17 mouse cellular contexts compared by ENCODE assay signal in the genomic region with DNA sequence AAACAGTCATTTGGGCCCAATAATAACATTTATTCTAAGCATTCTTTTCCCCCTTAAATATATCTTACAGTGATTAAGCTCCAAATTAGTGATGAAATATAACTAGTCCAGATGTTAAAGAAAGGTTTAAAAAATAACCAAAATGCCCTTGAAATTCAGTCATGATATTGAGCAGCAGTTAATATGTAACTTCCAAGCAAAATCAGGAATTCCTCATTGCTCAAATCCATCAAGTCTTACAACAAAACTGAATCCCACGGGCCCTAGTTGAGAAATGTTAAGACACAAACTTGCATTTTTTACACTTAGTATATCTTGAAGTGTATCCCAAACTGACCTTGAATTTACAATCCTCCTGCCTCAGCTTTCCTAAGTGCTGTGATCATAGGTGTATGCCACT.
"Had no signal": no experiment of that assay in that cellular context is flagged by ENCODE, and none has a peak within 500 bp of the region (broad histone marks: within the 10 kb centered on the region; RNA-seq: fewer than 3 reads in every experiment).

No protein-coding gene starts in this region.

- DNase-seq: lung, adult 2 months; lung, postnatal 14 days; lung, postnatal 36 days; right cerebral cortex, postnatal 14 days; thymus, adult 2 months; thymus, postnatal 25 days; thymus, postnatal 4 days had no signal

- H3K4me1 ChIP-seq: neural tube, embryonic 12.5 days had no signal

- ATAC-seq: lung, postnatal 0 days; midbrain, embryonic 13.5 days; midbrain, embryonic 15.5 days had no signal

- H3K4me3 ChIP-seq: lung, embryonic 15.5 days; megakaryocyte, embryonic 14.5 days; midbrain, embryonic 13.5 days; midbrain, embryonic 15.5 days; neural tube, embryonic 12.5 days; stomach, embryonic 15.5 days had no signal

- H3K4me2 ChIP-seq: lung, embryonic 15.5 days; midbrain, embryonic 11.5 days; midbrain, embryonic 13.5 days; midbrain, embryonic 15.5 days; neural tube, embryonic 12.5 days; stomach, embryonic 15.5 days had no signal

- H3K27me3 ChIP-seq: lung, embryonic 15.5 days; megakaryocyte, embryonic 14.5 days; midbrain, embryonic 13.5 days; midbrain, embryonic 15.5 days; neural tube, embryonic 12.5 days; stomach, embryonic 15.5 days had no signal

- H3K27ac ChIP-seq: lung, embryonic 15.5 days; macrophage; midbrain, embryonic 13.5 days; midbrain, embryonic 15.5 days; neural tube, embryonic 12.5 days; stomach, embryonic 15.5 days; stomach, postnatal 0 days had no signal

- H3K9me3 ChIP-seq: lung, embryonic 15.5 days; megakaryocyte, embryonic 14.5 days; midbrain, embryonic 13.5 days; midbrain, embryonic 15.5 days; neural tube, embryonic 12.5 days; stomach, embryonic 15.5 days had no signal

- H3K36me3 ChIP-seq: midbrain, embryonic 15.5 days; neural tube, embryonic 12.5 days had no signal

- H3K9ac ChIP-seq: lung, embryonic 15.5 days; midbrain, embryonic 13.5 days; midbrain, embryonic 15.5 days; neural tube, embryonic 12.5 days; stomach, embryonic 15.5 days had no signal
